Mouse (Mus musculus): ENCODE measurements around the gene Cdhr3. TPM values are rescaled to one million over a fixed set of nuclear protein-coding genes. Genes with fewer than 3 reads are reported as not detected.

Gene Cdhr3
- polyA plus RNA-seq, 1 experiment from 2014 or later = 0.28 TPM

DNA sequence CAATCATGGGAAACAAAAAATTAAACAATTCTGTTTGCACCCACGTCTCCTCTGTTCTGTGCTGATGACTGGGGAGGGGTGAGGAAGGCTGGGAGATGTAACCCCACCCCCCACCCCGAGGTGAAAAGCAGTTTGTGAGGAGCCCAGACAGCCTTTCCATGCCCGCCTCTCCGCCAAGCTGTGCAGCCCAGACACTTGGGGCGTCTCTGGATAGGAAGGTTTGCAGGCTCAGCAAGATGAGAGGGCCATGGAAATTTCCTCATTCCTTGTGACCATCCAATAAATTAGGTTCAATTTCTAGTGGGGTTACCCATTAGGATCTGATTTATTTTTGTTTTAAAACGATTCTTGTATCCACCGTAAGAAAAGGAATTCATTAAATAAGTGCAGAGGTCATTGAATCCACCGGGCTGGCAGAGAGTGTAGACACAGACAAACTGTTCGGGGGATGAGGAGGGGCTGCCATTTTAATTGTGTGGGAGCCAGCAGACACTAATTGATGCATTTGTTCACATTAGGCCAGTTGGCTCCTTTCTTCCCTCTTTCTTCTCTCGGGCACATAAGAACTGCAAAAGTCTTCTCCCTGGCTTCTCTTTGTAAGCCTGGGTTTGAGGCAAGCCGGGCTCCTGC lies 57.5 kb downstream of the Cdhr3 start:
- WGBS = 38% methylated on average over 11 of the region's 11 CpGs
- Histone ChIP-seq H3K9me3 (replicated peaks; ENCODE audit: control insufficient read depth, low read length) (no peaks in the 10 kb centered on the region), H3K9ac (ENCODE audit: low read length) (peak overlapping the region; percentile 39; the same call in 1 of the 2 replicates), H3K36me3 (ENCODE audit: control insufficient read depth, insufficient read depth) (no peaks in the 10 kb centered on the region), H3K4me1 (ENCODE audit: control insufficient read depth, insufficient read depth, low read length) (peaks cover 23% of the 10 kb centered on the region), H3K4me2 (ENCODE audit: low read depth, low read length) (peak overlapping the region; percentile 53), H3K27ac (ENCODE audit: low read length) (peak overlapping the region; percentile 74), H3K27me3 (ENCODE audit: control insufficient read depth, insufficient read depth, low read length) (no peaks in the 10 kb centered on the region), H3K4me3 (ENCODE audit: low read length) (peak overlapping the region; percentile 19)
- no peak for ATAC-seq (replicated peaks; ENCODE audit: extremely low read depth, insufficient read depth, low FRiP score)

DNA sequence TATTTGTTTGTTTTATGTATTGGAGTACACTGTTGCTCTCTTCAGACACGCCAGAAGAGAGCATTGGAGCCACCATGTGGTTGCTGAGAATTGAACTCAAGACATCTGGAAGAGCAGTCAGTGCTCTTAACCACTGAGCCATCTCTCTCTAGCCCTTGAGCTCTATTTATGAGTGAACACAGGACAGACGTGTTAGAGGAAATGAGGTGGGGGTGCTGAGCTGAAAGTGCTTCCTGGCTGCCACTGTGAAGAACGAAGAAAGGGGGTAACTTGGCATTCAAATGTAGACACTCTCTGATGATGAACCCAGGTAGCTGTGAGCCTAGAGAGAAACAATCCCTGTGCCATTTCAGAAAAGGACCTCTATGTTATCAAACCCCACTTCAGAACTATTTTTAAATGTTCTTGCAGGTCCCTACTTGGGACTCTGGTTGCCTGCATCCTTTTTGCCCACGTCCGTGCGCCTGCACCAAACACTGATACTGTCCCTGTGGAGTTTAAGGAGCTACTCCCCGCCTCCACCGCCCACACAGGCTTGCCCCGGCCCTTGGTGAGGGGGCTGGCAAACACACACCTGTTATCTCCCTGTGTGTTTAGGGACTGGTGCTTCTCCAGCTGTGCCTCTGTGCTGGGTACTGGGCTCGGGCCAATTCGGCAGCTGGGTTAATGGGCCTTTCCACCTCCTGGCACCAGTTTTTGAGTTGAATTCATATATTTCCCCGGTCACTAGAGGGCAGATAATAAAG lies 58.2 kb downstream of the Cdhr3 start:
- Histone ChIP-seq H3K4me2 (ENCODE audit: low read depth, low read length) (peak overlapping the region; percentile 53), H3K9ac (ENCODE audit: low read length) (peak overlapping the region; percentile 6; the same call in 1 of the 2 replicates), H3K36me3 (ENCODE audit: control insufficient read depth, insufficient read depth) (no peaks in the 10 kb centered on the region), H3K27ac (ENCODE audit: low read length) (peak overlapping the region; percentile 74), H3K27me3 (ENCODE audit: control insufficient read depth, insufficient read depth, low read length) (no peaks in the 10 kb centered on the region), H3K9me3 (replicated peaks; ENCODE audit: control insufficient read depth, low read length) (no peaks in the 10 kb centered on the region), H3K4me1 (ENCODE audit: control insufficient read depth, insufficient read depth, low read length) (peaks cover 23% of the 10 kb centered on the region), H3K4me3 (ENCODE audit: low read length) (no peak overlapping the region)
- peak; percentile 63 for ATAC-seq (replicated peaks; ENCODE audit: extremely low read depth, insufficient read depth, low FRiP score)
- WGBS = 31% methylated on average over 12 of the region's 12 CpGs

DNA sequence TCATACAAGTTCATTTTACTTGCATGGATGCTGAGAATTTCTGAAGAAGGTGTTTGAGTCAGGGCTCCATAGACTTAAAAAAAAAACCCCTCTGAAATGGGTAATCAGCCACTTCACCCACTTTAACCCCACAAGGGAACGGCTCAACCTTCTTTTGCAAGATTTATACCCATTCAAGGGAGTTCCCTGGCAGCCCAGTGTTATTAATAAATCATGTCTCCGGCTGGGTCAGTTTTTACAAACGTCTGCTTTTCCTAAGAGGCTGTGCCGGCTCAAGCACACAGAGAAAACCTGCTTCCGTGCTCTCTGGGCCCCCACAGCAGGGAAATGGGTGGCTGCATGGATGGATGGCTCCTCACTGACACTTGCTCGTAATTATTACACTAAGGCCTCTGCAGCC lies 59.5 kb downstream of the Cdhr3 start:
- 67% methylated on average over 6 of the region's 6 CpGs for WGBS
- peaks cover 23% of the 10 kb centered on the region for H3K4me1 ChIP-seq (ENCODE audit: control insufficient read depth, insufficient read depth, low read length)
- no peak for ATAC-seq (replicated peaks; ENCODE audit: extremely low read depth, insufficient read depth, low FRiP score)
- H3K4me3 ChIP-seq (ENCODE audit: low read length) = no peak overlapping the region
- no peak overlapping the region for H3K4me2 ChIP-seq (ENCODE audit: low read depth, low read length)
- no peak overlapping the region for H3K9ac ChIP-seq (ENCODE audit: low read length)
- no peaks in the 10 kb centered on the region for H3K27me3 ChIP-seq (ENCODE audit: control insufficient read depth, insufficient read depth, low read length)
- H3K9me3 ChIP-seq (replicated peaks; ENCODE audit: control insufficient read depth, low read length) = no peaks in the 10 kb centered on the region
- no peaks in the 10 kb centered on the region for H3K36me3 ChIP-seq (ENCODE audit: control insufficient read depth, insufficient read depth)
- H3K27ac ChIP-seq (ENCODE audit: low read length) = no peak overlapping the region

DNA sequence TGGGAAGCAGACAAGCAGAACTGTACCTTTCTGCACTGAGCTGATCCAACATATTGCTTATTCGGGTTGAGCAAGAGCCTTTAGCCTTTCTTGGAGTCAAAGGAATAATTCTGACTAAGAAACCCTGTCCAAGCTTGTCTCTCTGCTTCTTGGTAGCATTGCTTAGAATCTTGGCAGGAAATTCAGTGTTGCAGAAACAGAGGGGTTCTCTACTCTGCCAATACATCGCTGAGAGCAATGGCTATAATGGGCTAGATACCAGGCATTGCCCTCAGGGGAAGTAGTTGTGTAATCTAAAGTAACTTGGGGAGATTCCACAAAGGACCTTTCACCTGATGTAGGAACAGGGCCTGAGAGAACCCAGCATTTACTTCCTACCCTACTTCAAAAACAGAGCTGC lies 62.1 kb downstream of the Cdhr3 start:
- peaks cover 24% of the 10 kb centered on the region for H3K4me1 ChIP-seq (ENCODE audit: control insufficient read depth, insufficient read depth, low read length)
- no peak overlapping the region for H3K4me3 ChIP-seq (ENCODE audit: low read length)
- no peak for ATAC-seq (replicated peaks; ENCODE audit: extremely low read depth, insufficient read depth, low FRiP score)
- H3K27me3 ChIP-seq (ENCODE audit: control insufficient read depth, insufficient read depth, low read length) = no peaks in the 10 kb centered on the region
- H3K9me3 ChIP-seq (replicated peaks; ENCODE audit: control insufficient read depth, low read length) = no peaks in the 10 kb centered on the region
- 71% methylated on average over 2 of the region's 2 CpGs for WGBS
- no peaks in the 10 kb centered on the region for H3K36me3 ChIP-seq (ENCODE audit: control insufficient read depth, insufficient read depth)
- H3K27ac ChIP-seq (ENCODE audit: low read length) = no peak overlapping the region
- no peak overlapping the region for H3K9ac ChIP-seq (ENCODE audit: low read length)
- no peak overlapping the region for H3K4me2 ChIP-seq (ENCODE audit: low read depth, low read length)

DNA sequence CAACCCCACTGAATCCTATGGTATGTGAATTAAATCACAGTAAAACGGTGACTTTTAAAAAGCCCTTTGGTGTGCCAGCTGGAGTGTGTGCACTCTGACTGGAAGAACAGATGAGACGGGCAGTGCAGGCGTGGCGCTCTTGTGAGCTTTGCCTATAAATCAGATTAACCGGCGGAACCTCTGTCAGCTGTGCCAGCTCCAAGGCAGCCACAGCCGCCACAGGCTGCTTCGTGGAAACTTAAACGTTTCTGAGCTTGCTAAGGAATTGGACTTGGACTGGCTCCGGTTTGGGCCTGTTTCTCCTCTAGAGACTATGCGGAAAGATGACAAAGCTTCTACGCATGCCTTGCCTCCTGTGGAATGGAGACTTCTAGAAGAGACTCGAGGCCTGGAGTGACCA lies 62.6 kb downstream of the Cdhr3 start:
- WGBS = 87% methylated on average over 13 of the region's 13 CpGs
- Histone ChIP-seq H3K27ac (ENCODE audit: low read length) (no peak overlapping the region), H3K4me3 (ENCODE audit: low read length) (no peak overlapping the region), H3K4me1 (ENCODE audit: control insufficient read depth, insufficient read depth, low read length) (peaks cover 19% of the 10 kb centered on the region), H3K27me3 (ENCODE audit: control insufficient read depth, insufficient read depth, low read length) (no peaks in the 10 kb centered on the region), H3K36me3 (ENCODE audit: control insufficient read depth, insufficient read depth) (no peaks in the 10 kb centered on the region), H3K9me3 (replicated peaks; ENCODE audit: control insufficient read depth, low read length) (no peaks in the 10 kb centered on the region), H3K4me2 (ENCODE audit: low read depth, low read length) (no peak overlapping the region), H3K9ac (ENCODE audit: low read length) (no peak overlapping the region)
- ATAC-seq (replicated peaks; ENCODE audit: extremely low read depth, insufficient read depth, low FRiP score) = no peak

DNA sequence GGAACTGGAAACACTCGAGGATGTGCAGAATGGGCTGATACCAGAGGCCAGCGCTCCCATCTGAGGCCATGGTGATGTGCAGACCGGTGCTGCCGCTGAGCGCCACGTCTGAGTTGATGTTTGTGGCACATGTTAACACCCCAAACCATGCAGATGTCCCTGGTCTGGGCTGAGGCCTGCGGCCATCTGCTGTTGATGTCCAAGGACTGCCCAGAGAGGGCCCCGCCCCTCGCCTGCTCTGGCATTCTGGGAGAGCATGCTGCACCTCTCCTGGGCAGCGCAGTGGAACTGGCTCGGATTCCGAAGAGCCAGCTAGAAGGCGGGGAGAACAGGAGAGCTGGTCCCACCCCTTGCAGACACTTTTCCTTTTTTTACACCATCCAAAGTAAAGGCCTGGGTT lies 64.0 kb downstream of the Cdhr3 start:
- Histone ChIP-seq H3K36me3 (ENCODE audit: control insufficient read depth, insufficient read depth) (no peaks in the 10 kb centered on the region), H3K9me3 (replicated peaks; ENCODE audit: control insufficient read depth, low read length) (no peaks in the 10 kb centered on the region), H3K9ac (ENCODE audit: low read length) (no peak overlapping the region), H3K27ac (ENCODE audit: low read length) (no peak overlapping the region), H3K4me1 (ENCODE audit: control insufficient read depth, insufficient read depth, low read length) (peaks cover 7% of the 10 kb centered on the region), H3K4me3 (ENCODE audit: low read length) (no peak overlapping the region), H3K4me2 (ENCODE audit: low read depth, low read length) (no peak overlapping the region), H3K27me3 (ENCODE audit: control insufficient read depth, insufficient read depth, low read length) (no peaks in the 10 kb centered on the region)
- 56% methylated on average over 13 of the region's 13 CpGs for WGBS
- ATAC-seq (replicated peaks; ENCODE audit: extremely low read depth, insufficient read depth, low FRiP score) = no peak

DNA sequence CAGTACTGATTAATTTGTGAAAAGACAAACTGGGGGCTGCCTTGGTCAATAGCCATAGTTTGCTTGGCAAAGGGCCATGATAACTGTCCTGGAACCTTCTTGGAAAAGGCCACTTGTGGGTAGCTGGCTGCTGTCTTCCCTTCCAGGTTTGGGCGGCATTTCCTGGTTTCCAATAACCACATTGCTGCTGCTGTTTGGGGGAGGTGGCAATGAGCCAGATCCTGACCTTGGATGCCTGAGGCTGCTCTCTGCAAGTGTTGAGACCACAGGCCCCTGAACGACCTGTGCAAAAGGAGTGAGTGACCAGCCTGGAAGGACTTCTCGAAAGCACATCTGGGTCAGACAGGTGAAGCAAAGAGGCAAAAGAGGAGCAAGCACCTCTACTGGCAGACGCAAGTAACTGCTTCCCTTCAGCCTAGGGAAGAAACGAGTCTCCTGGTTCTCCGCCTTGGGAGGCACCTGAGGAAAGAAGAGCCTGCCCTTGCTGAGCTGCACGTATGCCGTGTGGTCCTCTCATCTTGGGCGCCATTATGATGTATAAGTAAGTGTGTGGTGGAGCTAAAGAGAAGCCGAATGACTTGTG lies 64.5 kb downstream of the Cdhr3 start:
- WGBS = 48% methylated on average over 10 of the region's 10 CpGs
- peaks cover 7% of the 10 kb centered on the region for H3K4me1 ChIP-seq (ENCODE audit: control insufficient read depth, insufficient read depth, low read length)
- H3K9me3 ChIP-seq (replicated peaks; ENCODE audit: control insufficient read depth, low read length) = no peaks in the 10 kb centered on the region
- H3K4me2 ChIP-seq (ENCODE audit: low read depth, low read length) = no peak overlapping the region
- no peak overlapping the region for H3K4me3 ChIP-seq (ENCODE audit: low read length)
- H3K9ac ChIP-seq (ENCODE audit: low read length) = no peak overlapping the region
- no peaks in the 10 kb centered on the region for H3K27me3 ChIP-seq (ENCODE audit: control insufficient read depth, insufficient read depth, low read length)
- no peak for ATAC-seq (replicated peaks; ENCODE audit: extremely low read depth, insufficient read depth, low FRiP score)
- no peak overlapping the region for H3K27ac ChIP-seq (ENCODE audit: low read length)
- no peaks in the 10 kb centered on the region for H3K36me3 ChIP-seq (ENCODE audit: control insufficient read depth, insufficient read depth)

DNA sequence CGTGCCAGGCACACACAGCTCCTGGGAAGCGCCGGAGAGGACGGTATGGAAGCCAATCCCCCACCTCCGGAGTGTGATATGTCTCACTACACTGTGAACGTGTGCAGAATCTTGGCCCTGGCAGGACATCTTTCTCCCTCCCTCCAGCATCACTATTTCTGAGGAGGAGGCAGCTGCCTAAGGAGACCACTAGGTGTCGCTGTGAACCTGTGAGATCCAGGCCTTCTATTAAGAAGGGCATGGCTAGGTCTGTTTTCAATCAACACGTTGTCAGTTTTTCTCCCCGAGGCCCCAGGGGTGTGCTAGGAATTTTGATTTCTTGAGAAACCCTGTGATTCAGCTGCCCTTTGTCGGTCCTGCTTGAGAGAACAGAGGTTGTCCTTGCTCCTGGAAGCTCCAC lies 65.6 kb downstream of the Cdhr3 start:
- no peak overlapping the region for H3K4me3 ChIP-seq (ENCODE audit: low read length)
- ATAC-seq (replicated peaks; ENCODE audit: extremely low read depth, insufficient read depth, low FRiP score) = peak; percentile 71
- 0 out of 2 replicates have a peak, but pooled peaks cover 4% of the 10 kb centered on the region for H3K9me3 ChIP-seq (replicated peaks; ENCODE audit: control insufficient read depth, low read length)
- peaks cover 7% of the 10 kb centered on the region for H3K4me1 ChIP-seq (ENCODE audit: control insufficient read depth, insufficient read depth, low read length)
- peak overlapping the region; percentile 41; the same call in 1 of the 2 replicates for H3K4me2 ChIP-seq (ENCODE audit: low read depth, low read length)
- H3K36me3 ChIP-seq (ENCODE audit: control insufficient read depth, insufficient read depth) = no peaks in the 10 kb centered on the region
- 2% methylated on average over 10 of the region's 10 CpGs for WGBS
- no peak overlapping the region for H3K27ac ChIP-seq (ENCODE audit: low read length)
- peak overlapping the region; percentile 4; the same call in 1 of the 2 replicates for H3K9ac ChIP-seq (ENCODE audit: low read length)
- H3K27me3 ChIP-seq (ENCODE audit: control insufficient read depth, insufficient read depth, low read length) = no peaks in the 10 kb centered on the region

DNA sequence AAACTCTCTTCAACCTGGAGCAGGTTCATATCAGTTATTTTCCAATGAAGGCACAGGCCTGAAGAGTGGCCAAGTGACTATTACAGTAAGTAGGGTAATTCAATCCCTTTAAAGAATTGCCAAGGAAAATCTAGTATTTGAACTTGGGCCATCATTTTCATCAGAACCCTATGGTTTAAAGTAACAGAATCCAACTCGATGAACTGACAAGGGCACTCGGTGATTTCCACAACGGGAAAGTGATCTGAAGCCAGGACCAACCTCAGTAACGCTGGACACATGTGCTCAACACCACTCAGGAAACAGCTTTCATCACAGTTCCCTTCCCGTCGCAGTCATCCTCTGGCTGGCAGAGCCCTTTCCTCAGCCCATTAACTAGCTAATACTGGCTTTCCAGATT lies 68.2 kb downstream of the Cdhr3 start:
- H3K4me3 ChIP-seq (ENCODE audit: low read length) = no peak overlapping the region
- H3K27me3 ChIP-seq (ENCODE audit: control insufficient read depth, insufficient read depth, low read length) = no peaks in the 10 kb centered on the region
- H3K36me3 ChIP-seq (ENCODE audit: control insufficient read depth, insufficient read depth) = no peaks in the 10 kb centered on the region
- H3K9me3 ChIP-seq (replicated peaks; ENCODE audit: control insufficient read depth, low read length) = 0 out of 2 replicates have a peak, but pooled peaks cover 4% of the 10 kb centered on the region
- WGBS = 43% methylated on average over 6 of the region's 6 CpGs
- no peak overlapping the region for H3K9ac ChIP-seq (ENCODE audit: low read length)
- no peak overlapping the region for H3K27ac ChIP-seq (ENCODE audit: low read length)
- peaks cover 7% of the 10 kb centered on the region for H3K4me1 ChIP-seq (ENCODE audit: control insufficient read depth, insufficient read depth, low read length)
- no peak overlapping the region for H3K4me2 ChIP-seq (ENCODE audit: low read depth, low read length)
- no peak for ATAC-seq (replicated peaks; ENCODE audit: extremely low read depth, insufficient read depth, low FRiP score)
